Mouse (Mus musculus) stomach, embryonic 15.5 days (tissue): ENCODE data around the gene Itgb7. TPM values are rescaled to one million over a fixed set of nuclear protein-coding genes. Genes with fewer than 3 reads are reported as not detected.
A peak's percentile ranks its signal among the peaks of the same experiment; 100 is the strongest.

Source experiments
- ATAC-seq: fragments of 200-750 bp; cut with Nextera tagmentation; 2 replicates; pipeline ENCODE4 v1.8.0; 2017; ENCODE audit warnings: low read depth, moderate number of reproducible peaks, moderate TSS enrichment; ENCODE audit not compliant: insufficient read depth, low FRiP score
- H3K27ac ChIP-seq: fragments of 300-500 bp; sonication (generic); 2 replicates; pipeline ENCODE4 v1.5.1; 2015; ENCODE audit warnings: mild to moderate bottlenecking, inconsistent platforms
- H3K27me3 ChIP-seq: fragments of 300-500 bp; sonication (generic); replicated peaks from 2 replicates; pipeline ENCODE4 v1.6.1; 2015; ENCODE audit warnings: inconsistent platforms
- H3K36me3 ChIP-seq: fragments of 300-500 bp; sonication (generic); 2 replicates; pipeline ENCODE4 v1.6.1; 2015; ENCODE audit warnings: inconsistent platforms
- H3K4me1 ChIP-seq: fragments of 300-500 bp; sonication (generic); 2 replicates; pipeline ENCODE4 v1.6.1; 2015; ENCODE audit warnings: inconsistent platforms
- H3K4me2 ChIP-seq: fragments of 300-500 bp; sonication (generic); 2 replicates; pipeline ENCODE4 v1.6.1; 2015; ENCODE audit warnings: mild to moderate bottlenecking, inconsistent platforms
- H3K4me3 ChIP-seq: fragments of 300-500 bp; sonication (generic); replicated peaks from 2 replicates; pipeline ENCODE4 v1.5.1; 2015; ENCODE audit warnings: inconsistent platforms
- H3K9ac ChIP-seq: fragments of 300-500 bp; sonication (generic); 2 replicates; pipeline ENCODE4 v1.6.1; 2015; ENCODE audit warnings: inconsistent platforms
- H3K9me3 ChIP-seq: fragments of 300-500 bp; sonication (generic); 2 replicates; pipeline ENCODE4 v1.6.1; 2016; ENCODE audit warnings: inconsistent platforms
- WGBS: fragments of 180-500 bp; shearing (Covaris S2); methylation state at CpG from one replicate; pipeline ENCODE4 v1.1.7; 2015; 5-methylcytosine and 5-hydroxymethylcytosine counted together
- polyA plus RNA-seq: library from polyadenylated mRNA; unstranded; fragments of >200 nt; fragmentation: Nextera tagmentation; extraction: Ambion mirVana; gene quantifications from 2 replicates; pipeline ENCODE4 v1.2.1, GENCODE M21; 2015

Gene Itgb7
- 9.6 and 12.7 TPM in 2 replicates for polyA plus RNA-seq

DNA sequence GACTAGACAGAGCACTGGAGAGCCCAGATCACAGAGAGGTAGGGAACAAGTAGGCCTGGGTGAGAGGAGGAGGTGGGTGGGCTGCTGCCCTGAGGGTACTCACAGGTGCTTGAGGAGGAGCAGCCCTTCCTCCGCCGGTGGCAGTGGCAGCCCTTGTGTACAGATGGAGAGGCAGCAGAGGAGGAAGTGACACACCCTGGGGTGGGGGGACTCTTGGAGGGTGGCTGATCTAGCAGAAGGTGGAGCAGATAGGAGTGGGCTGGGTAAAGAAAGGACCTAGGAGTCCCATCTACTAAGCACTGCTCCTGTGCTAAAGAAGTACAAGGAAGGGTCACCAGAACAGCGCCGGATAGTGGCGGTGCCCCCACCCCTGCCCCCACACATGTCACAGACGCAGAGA lies at the start of gene Itgb7:
TSS of gene Itgb7 (minus strand) at position 197 of the 400 bp plus-strand sequence.
- no peak within 1 kb of the TSS for H3K9ac ChIP-seq
- no peaks in the 10 kb centered on the region for H3K36me3 ChIP-seq
- peak; percentile 64; the same call in 1 of the 2 replicates for ATAC-seq
- no peak within 1 kb of the TSS for H3K4me3 ChIP-seq
- H3K4me2 ChIP-seq, result no peak within 1 kb of the TSS; the same call in 1 of the 2 replicates
- no peaks in the 10 kb centered on the region for H3K27me3 ChIP-seq
- 32% methylated on average over 6 of the region's 6 CpGs for WGBS
- H3K27ac ChIP-seq, result no peak within 1 kb of the TSS
- no peaks in the 10 kb centered on the region for H3K9me3 ChIP-seq
- peaks cover 28% of the 10 kb centered on the region for H3K4me1 ChIP-seq

DNA sequence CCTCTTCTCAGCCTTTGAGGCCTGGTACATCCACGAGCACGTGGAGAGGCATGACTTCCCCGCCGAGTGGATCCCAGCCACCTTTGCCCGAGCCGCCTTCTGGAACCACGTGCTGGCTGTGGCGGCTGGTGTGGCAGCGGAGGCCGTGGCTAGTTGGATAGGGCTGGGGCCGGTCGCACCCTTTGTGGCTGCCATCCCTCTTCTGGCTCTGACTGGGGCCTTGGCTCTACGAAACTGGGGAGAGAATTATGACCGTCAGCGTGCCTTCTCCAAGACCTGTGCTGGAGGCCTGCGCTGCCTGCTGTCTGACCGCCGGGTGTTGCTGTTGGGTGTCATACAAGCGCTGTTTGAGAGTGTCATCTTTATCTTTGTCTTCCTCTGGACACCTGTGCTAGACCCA lies 48.9 kb upstream of the Itgb7 start:
- ATAC-seq, result no peak
- H3K9ac ChIP-seq, result 0 out of 2 replicates have a peak overlapping the region, but pooled peaks have one; percentile 80
- WGBS, result 94% methylated on average over 19 of the region's 19 CpGs
- H3K4me1 ChIP-seq, result peaks cover 14% of the 10 kb centered on the region
- H3K36me3 ChIP-seq, result 0 out of 2 replicates have a peak, but pooled peaks cover 11% of the 10 kb centered on the region
- peak overlapping the region; percentile 88 for H3K4me2 ChIP-seq
- peak overlapping the region; percentile 94; the same call in 1 of the 2 replicates for H3K4me3 ChIP-seq
- no peak overlapping the region for H3K27ac ChIP-seq
- no peaks in the 10 kb centered on the region for H3K27me3 ChIP-seq
- no peaks in the 10 kb centered on the region for H3K9me3 ChIP-seq

DNA sequence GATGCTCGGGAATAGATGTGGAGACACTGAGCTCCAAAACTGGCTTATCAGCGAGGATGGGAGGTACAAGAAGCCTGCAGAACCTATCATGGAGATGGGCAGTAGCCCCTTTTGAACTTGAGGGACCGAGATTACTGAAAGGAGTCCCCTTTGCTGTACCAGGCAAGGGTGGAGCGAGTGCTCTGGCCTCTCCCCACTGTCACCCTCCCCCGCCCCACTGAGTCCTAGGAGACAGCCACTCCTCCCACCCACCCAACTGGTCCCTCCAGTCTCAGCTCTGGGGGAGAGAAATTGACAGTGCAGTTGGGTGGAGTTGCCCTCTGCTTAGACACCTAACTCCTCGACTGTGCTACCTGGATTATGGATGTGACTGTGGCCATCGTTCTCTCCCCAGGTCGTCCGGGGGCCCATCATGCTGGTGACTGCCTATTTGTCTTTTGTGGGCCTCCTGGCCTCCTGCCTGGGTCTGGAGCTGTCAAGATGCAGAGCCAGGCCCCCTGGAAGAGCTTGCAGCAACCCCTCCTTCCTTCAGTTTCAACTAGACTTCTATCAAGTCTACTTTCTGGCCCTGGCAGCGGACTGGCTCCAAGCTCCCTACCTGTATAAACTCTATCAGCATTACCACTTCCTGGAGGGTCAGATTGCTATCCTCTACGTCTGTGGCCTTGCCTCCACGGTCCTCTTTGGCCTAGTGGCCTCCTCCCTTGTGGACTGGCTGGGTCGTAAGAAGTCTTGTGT lies 48.2 kb upstream of the Itgb7 start:
- ATAC-seq, result peak; percentile 19; the same call in 1 of the 2 replicates
- Histone ChIP-seq H3K4me1 (peaks cover 14% of the 10 kb centered on the region), H3K27ac (peak overlapping the region; percentile 94), H3K27me3 (no peaks in the 10 kb centered on the region), H3K4me3 (peak overlapping the region; percentile 94), H3K9me3 (no peaks in the 10 kb centered on the region), H3K36me3 (0 out of 2 replicates have a peak, but pooled peaks cover 11% of the 10 kb centered on the region), H3K9ac (peak overlapping the region; percentile 80), H3K4me2 (peak overlapping the region; percentile 88)
- WGBS, result 21% methylated on average over 13 of the region's 13 CpGs

DNA sequence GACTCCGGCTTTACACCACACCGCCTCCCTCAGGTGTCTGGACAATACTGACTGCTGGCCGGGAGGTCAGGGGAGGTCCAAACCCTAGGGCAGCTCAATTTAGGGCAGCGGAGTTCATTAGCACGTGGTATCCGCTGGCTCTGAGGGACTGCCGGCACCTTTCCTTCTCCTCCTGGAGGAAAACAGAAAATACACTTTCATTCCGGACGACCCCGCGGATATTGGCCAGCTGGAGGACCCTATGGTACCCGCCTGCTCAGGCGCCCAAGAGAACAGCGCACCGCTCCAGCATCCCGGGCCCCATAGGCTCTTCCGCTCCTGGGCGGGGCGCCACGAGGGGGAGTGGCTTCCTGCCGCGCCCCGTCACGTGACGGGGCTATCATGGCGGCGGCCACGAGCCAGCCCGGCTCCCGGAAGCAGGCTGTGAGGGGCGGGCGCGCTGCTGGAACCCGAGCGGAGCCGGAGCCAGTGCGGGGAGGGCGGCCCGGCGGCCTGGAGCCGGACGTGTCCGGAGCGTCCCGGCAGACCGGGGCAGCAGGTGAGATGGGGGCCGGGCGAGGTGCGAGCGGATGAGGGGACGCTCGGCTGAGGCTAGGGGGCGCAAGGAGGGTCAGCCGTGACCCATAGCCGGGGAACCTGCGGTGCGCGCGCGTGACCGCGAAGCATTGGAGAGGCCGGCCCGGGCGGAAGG lies 47.5 kb upstream of the Itgb7 start, which contains the start of gene Mfsd5:
TSS of gene Mfsd5 (plus strand) at position 363 of the 691 bp plus-strand sequence.
- no peaks in the 10 kb centered on the region for H3K9me3 ChIP-seq
- under 1% methylated on average over 65 of the region's 65 CpGs for WGBS
- H3K27me3 ChIP-seq, result no peaks in the 10 kb centered on the region
- 0 out of 2 replicates have a peak, but pooled peaks cover 11% of the 10 kb centered on the region for H3K36me3 ChIP-seq
- peak within 1 kb of the TSS; percentile 88 for H3K4me2 ChIP-seq
- H3K4me1 ChIP-seq, result peaks cover 14% of the 10 kb centered on the region
- peak within 1 kb of the TSS; percentile 94 for H3K4me3 ChIP-seq
- peak within 1 kb of the TSS; percentile 80 for H3K9ac ChIP-seq
- peak within 1 kb of the TSS; percentile 94 for H3K27ac ChIP-seq
- peak; percentile 96 for ATAC-seq

DNA sequence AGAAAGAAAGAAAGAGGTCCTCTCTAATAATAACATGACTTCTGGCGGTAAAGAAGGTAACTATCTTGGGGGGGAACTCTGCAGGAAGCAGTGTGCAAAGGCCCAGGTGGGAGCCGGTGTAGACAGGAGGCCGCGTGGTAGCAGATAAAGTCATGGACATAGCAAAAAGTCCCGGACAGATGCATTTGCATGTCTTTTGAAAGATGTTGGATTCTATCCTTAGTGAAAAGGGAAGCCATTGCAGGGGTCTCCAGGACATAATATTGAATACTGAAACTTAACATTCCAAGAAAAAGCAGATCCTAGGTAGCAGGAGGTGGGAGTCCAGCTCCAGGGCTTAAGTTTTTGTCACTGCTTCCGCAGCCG lies 47.0 kb upstream of the Itgb7 start:
- 33% methylated on average over 7 of the region's 7 CpGs for WGBS
- Histone ChIP-seq H3K9me3 (no peaks in the 10 kb centered on the region), H3K4me1 (peaks cover 14% of the 10 kb centered on the region), H3K27ac (peak overlapping the region; percentile 94), H3K9ac (peak overlapping the region; percentile 38; the same call in 1 of the 2 replicates), H3K4me2 (peak overlapping the region; percentile 88), H3K36me3 (0 out of 2 replicates have a peak, but pooled peaks cover 11% of the 10 kb centered on the region), H3K27me3 (no peaks in the 10 kb centered on the region), H3K4me3 (peak overlapping the region; percentile 94)
- no peak for ATAC-seq

DNA sequence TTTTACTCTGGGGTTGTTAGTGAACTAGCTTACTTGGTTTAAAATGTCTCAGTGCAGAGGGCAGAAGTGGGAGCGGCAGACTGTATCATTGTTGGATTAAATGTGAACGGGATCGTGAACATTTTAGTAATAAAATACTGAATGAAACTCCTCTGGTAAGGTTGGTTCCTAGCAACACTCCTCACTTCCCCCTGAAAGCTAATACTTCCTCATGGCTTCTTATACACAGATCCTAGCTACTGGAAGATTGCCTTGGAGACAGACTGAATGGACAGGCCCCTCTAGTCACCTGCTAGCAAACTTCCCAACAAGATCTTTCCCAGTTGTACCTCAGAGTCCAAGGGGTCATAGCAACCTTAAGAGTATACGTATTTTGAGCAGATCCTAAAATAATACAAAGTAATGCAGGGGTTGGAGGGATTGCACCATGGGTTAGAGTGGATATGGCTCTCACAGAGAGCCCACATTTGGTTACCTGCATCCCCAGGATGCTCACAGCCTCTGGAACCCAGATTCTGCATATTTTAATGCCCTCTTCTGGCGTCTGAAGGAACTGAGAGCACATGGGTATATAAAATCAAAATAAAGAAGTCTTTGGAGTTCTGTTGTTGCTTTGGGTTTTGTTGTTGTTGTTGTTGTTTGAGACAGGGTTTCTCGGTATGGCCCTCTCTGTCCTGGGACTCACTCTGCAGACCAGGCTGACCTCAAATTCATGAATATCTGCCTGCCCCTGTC lies 42.4 kb upstream of the Itgb7 start:
- WGBS, result 75% methylated on average over 6 of the region's 6 CpGs
- no peaks in the 10 kb centered on the region for H3K9me3 ChIP-seq
- H3K4me3 ChIP-seq, result no peak overlapping the region
- H3K4me2 ChIP-seq, result no peak overlapping the region
- no peak overlapping the region for H3K27ac ChIP-seq
- no peak for ATAC-seq
- no peak overlapping the region for H3K9ac ChIP-seq
- H3K4me1 ChIP-seq, result peaks cover 8% of the 10 kb centered on the region; the same call in 1 of the 2 replicates
- H3K27me3 ChIP-seq, result no peaks in the 10 kb centered on the region
- H3K36me3 ChIP-seq, result no peaks in the 10 kb centered on the region

DNA sequence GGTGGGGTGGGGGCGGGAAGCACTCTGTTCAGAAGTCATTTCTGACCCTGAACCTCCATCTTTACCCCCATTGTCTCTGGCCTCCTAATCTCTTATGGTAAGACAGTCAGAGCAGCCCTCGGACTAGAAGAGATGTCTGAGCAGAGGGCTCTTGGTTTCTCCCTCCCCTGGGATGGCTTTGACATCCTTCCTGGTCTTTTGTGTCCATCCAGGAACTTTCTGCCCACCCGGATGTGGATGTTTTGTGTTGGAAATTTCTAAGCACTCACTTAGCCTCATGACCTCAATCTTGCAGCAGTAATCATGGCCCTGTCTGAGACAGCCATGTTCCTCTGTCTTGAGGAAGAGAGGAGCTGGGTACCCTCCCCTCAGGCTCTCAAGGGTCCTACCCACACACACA lies 39.7 kb upstream of the Itgb7 start:
- H3K27ac ChIP-seq, result no peak overlapping the region
- no peaks in the 10 kb centered on the region for H3K27me3 ChIP-seq
- no peaks in the 10 kb centered on the region for H3K36me3 ChIP-seq
- 39% methylated on average over 3 of the region's 3 CpGs for WGBS
- H3K4me3 ChIP-seq, result no peak overlapping the region
- no peaks in the 10 kb centered on the region for H3K9me3 ChIP-seq
- peak overlapping the region; percentile 47; the same call in 1 of the 2 replicates for H3K4me2 ChIP-seq
- no peak overlapping the region for H3K9ac ChIP-seq
- peaks cover 8% of the 10 kb centered on the region; the same call in 1 of the 2 replicates for H3K4me1 ChIP-seq
- no peak for ATAC-seq

DNA sequence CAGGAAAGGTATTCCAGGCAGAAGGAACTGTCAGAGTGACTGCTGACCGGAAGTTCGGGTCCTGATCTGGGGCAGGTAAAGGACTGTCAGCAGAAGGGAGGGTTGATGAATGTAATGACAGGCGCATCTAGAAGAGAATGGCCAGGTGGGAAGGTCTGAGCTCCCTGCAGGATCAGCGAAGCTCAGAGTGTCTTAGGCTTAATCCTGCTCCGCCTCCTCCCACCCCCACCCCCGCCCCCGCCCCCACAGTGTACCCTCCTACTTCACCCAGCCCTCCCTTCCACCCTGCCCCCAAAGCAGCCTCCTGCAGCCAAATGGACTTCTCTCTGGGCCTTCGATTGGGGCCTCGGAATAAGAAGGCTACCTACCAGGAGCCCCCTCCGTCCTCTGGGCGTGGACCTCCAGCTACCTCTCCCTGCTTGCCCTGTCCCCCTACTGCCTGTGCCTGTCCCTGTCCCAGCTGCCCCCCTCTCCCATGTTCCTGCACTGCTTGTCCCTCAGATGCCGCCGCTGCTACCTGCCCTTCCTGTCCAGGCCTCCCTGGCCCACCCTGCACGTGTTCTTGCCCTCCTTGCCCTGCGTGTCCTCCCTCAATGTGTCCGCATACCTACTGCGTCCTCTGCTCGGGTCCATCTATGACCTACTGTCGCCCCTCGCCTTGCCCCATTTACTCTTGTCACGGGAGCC lies 38.7 kb upstream of the Itgb7 start, which contains the start of gene Gm9918:
TSS of gene Gm9918 (plus strand) at position 290 of the 687 bp plus-strand sequence.
- 13% methylated on average over 18 of the region's 21 CpGs for WGBS
- no peak within 1 kb of the TSS for H3K27ac ChIP-seq
- peaks cover 8% of the 10 kb centered on the region; the same call in 1 of the 2 replicates for H3K4me1 ChIP-seq
- H3K9ac ChIP-seq, result no peak within 1 kb of the TSS; the same call in 1 of the 2 replicates
- no peaks in the 10 kb centered on the region for H3K9me3 ChIP-seq
- peak within 1 kb of the TSS; percentile 47 for H3K4me2 ChIP-seq
- peak within 1 kb of the TSS; percentile 19 for H3K4me3 ChIP-seq
- H3K36me3 ChIP-seq, result no peaks in the 10 kb centered on the region
- peak; percentile 27; the same call in 1 of the 2 replicates for ATAC-seq
- no peaks in the 10 kb centered on the region for H3K27me3 ChIP-seq

DNA sequence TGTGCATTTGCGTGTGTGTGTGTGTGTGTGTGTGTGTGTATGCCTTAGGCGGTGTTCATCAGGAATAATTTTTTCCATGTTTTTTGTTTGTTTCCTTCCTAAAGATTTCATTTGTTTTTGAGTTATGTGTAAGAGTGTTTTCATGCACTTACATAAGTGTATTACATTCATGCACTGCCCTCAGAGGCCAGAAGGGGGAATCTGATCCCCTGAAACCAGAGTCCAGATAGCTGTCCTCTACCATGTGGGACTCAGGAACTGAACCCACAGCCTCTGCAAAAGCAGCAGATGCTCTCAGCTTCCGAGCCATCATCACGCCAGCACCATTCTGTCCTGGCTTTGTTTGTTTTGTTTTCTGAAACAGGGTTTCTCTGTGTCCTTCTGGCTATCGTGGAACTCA lies 33.8 kb upstream of the Itgb7 start:
- H3K4me2 ChIP-seq, result no peak overlapping the region
- H3K27ac ChIP-seq, result no peak overlapping the region
- WGBS, result 86% methylated on average over 5 of the region's 5 CpGs
- H3K9ac ChIP-seq, result no peak overlapping the region
- no peaks in the 10 kb centered on the region for H3K9me3 ChIP-seq
- no peak for ATAC-seq
- no peaks in the 10 kb centered on the region for H3K27me3 ChIP-seq
- peaks cover 4% of the 10 kb centered on the region; the same call in 1 of the 2 replicates for H3K4me1 ChIP-seq
- H3K36me3 ChIP-seq, result no peaks in the 10 kb centered on the region
- H3K4me3 ChIP-seq, result no peak overlapping the region

DNA sequence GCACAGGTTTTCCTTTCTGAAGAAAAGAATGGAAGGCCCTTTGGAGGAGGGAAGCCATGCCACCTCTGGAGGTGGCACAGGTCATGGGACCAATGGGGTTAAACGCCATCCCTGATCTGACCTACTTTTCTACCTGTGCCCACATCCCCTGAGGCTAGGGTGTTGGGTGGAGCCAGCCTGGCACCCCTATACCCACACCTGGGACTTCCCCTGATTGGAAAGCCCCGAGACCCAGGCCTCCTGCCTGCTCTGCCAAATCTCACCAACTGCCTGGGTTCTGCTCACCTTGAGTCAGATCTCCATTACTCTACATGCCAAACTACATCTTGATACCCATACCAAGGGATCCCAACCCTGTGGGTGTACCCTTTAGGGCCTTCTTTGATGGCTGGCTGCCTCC lies 31.3 kb upstream of the Itgb7 start:
- 84% methylated on average over 2 of the region's 2 CpGs for WGBS
- peak overlapping the region; percentile 68 for H3K27ac ChIP-seq

DNA sequence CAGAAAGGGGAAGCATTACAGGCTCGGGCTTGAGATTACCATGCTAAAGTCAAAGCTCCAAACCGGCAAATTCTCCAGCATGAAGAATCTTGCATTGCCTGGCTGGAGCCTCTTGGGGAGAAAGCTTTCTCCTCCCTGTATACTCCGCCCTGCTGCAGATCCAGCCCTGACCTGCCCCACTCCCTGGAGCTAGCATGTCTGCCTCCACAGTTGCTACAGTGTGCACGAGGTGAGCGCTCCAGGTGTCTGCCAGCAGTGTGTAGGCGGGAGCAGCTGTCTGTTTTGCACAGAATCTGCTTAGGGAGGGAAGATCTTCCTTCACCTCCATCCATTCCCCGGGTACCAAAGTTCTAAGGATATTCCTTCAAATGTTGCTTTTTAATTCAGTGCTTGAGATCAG lies 30.8 kb upstream of the Itgb7 start:
- Histone ChIP-seq H3K9me3 (no peaks in the 10 kb centered on the region), H3K36me3 (no peaks in the 10 kb centered on the region), H3K27me3 (0 out of 2 replicates have a peak, but pooled peaks cover 3% of the 10 kb centered on the region), H3K4me1 (peaks cover 16% of the 10 kb centered on the region), H3K27ac (peak overlapping the region; percentile 68), H3K9ac (no peak overlapping the region), H3K4me2 (no peak overlapping the region), H3K4me3 (no peak overlapping the region)
- ATAC-seq, result peak; percentile 66
- WGBS, result 39% methylated on average over 7 of the region's 7 CpGs

More for the DNA sequence above, 31.3 kb upstream of the Itgb7 start:
- H3K9me3 ChIP-seq, result no peaks in the 10 kb centered on the region
- H3K9ac ChIP-seq, result no peak overlapping the region
- H3K4me3 ChIP-seq, result no peak overlapping the region
- no peak for ATAC-seq
- no peak overlapping the region for H3K4me2 ChIP-seq
- H3K4me1 ChIP-seq, result peaks cover 12% of the 10 kb centered on the region
- H3K27me3 ChIP-seq, result 0 out of 2 replicates have a peak, but pooled peaks cover 3% of the 10 kb centered on the region
- H3K36me3 ChIP-seq, result no peaks in the 10 kb centered on the region
